Mouse (Mus musculus): ENCODE measurements at regions not wholly inside any gene's neighbourhood (a gene's known extent, or its start where the extent isn't known, plus 50 kb on each side); places are given as distances from the start of the nearest gene placed in this dataset.

DNA sequence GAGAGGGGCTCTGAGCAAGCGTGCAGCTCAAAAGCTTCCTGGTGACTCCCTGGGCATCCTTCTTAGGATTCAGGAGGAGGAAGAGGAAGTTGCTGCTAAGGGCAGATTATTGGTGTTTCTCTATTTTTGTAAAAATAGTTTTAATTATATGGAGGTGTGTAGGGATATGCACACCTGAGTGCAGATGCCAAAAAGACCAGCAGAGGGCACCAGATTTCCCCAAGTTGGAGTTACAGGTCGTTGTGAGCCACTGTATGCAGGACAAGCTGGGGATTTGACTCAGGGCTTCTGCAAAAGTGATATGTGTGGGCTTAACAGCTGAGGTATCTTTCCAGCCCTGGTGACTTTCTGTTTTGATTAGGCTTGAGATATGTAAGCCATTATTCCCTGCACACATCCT is 235.5 kb upstream of the Ddx18 start:
- TF ChIP-seq CTCF (IDR thresholded peaks at IDR 0.05; ENCODE audit: borderline replicate concordance, extremely low read depth, insufficient read depth, insufficient read length) (peak; percentile 10; the same call in 1 of the 2 replicates), POLR2A (IDR thresholded peaks at IDR 0.05; ENCODE audit: borderline replicate concordance, extremely low read depth, insufficient read depth, insufficient read length, poor library complexity, severe bottlenecking) (no peak)
